Mouse (Mus musculus): ENCODE measurements around the gene Rrp1b.

DNA sequence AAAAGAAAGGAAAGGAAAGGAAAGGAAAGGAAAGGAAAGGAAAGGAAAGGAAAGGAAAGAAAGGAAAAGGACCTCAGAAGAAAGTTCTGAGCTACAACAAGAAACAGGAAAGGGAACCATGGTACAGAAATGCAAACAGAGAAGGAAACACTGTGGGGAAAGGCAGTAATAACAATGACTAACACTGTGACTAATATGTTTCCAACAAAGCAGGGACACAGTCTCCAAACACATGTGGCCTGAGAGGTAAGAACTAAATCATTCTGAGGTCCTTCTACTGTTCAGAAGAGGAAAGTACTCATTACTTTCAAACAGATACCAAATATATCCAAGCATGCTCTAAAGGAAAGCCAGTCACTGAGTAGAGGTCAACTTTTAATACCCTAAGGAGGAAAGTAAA is 41.8 kb upstream of the Rrp1b start:
- no peak for TF ChIP-seq CTCF (IDR thresholded peaks at IDR 0.05; ENCODE audit: low read depth)
- no peak for TF ChIP-seq EP300 (IDR thresholded peaks at IDR 0.05; ENCODE audit: low read depth)

All from heart, postnatal 0 days (tissue).